Mouse (Mus musculus) embryo, embryonic 10.5 days (tissue): ENCODE measurements around the gene Jaml.
A peak's percentile ranks its signal among the peaks of the same experiment; 100 is the strongest.

ENCODE experiments used
- DNase-seq: peaks from one replicate; pipeline ENCODE4 v3.0.0-alpha.2; 2015; ENCODE audit warnings: low spot score

Jaml gene

DNA sequence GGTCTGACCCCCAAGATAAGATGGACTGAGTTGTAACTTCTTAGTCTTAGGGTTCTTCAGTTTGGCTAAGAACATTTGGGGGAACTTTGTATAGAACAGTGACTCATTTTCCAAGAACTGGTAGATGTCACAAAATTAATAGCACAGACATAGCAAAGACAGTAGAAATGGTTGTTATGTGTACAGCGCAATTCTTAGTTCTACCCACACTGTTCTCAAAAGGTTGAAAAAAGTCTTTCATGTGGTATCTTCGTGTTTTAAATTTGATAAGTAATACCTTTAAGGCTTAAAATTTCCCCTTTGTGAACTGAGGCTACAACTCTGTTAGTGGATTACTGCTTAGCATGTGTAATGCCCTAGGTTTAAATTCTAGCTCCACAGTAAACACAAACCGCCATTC lies 4.1 kb downstream of the Jaml start:
- DNase-seq = no peak

DNA sequence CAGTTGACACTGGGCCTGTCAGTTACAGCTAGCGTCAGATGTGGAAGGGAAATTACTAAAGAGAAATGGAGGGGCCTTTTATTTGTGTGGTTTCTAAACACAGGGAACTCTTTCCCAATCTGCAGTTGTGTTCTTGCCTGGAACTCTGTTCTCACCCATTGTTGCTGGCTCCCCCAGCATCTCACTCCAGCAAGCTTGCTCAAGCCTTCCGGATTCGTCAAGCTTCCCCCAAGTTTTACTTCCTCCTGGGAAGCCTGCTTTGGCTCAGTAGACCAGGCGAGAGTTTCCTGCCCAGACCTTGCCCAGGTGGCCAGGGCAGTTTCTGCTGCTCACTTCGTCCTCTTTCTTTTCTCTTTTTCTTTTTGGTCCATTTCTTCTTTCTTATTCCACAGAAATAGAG lies 5.6 kb downstream of the Jaml start:
- DNase-seq = no peak

DNA sequence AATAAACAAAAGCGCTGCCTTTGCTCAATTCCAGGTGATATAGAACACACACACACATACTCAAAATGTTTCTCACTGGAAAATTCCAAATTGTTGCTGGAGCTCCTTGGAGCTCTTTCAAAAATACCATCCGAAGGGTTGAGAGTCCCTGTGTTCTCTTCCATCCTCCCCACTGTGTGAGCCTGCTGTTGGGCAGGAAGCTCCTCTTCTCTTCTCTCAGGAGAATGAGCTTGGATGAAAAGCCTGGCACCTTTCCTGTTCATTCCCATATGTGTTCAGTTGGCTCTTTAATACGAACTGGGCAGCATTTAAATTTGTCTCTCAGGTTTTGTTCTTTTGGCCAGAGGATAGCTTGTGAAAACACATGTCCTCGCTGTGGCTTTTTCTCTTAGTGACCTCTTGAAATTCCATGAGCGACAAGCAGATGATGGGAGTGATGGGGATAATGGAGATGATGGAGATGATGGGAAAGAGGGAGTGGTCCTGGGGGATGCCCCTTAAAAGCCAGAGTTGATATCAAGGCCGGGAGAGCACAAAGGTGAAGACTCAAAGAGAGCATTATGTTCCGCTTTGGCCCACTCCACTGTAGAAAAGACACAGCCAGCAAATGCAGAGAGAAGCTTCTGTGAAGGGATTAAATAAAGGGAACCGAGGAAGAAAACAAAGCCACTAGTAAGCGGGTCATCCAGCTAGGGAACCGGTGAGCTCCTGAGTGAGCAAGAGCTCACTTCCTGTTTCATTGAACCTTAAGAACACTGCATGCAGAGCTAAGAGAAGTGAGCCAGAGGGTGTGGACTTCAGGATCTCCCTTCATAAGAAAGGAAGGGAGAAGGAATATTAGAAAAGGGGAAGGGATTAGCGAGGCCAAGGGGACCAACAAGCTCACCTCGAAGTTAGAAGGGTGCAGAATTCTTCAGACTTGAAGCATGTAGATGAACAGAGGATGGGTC lies 7.0 kb downstream of the Jaml start:
- DNase-seq = no peak

DNA sequence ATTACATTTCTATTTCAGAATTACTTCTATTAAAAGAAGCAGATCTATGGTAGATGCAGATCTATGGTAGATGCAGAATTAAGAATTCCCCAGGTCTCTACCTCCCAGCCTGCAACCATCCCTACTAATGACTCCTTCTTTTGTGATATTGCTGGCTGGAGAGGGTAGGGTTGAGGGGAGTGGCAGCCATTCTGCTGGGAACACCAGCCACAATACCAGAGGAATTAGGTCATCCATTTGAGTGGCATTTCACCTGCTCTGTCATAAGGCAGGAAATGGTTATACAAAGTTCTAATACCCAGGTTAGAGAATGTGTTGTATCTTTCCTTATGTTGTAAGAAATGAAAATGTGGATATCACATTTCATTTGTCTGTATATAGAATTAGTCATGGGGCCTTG lies 9.1 kb downstream of the Jaml start:
- no peak for DNase-seq

DNA sequence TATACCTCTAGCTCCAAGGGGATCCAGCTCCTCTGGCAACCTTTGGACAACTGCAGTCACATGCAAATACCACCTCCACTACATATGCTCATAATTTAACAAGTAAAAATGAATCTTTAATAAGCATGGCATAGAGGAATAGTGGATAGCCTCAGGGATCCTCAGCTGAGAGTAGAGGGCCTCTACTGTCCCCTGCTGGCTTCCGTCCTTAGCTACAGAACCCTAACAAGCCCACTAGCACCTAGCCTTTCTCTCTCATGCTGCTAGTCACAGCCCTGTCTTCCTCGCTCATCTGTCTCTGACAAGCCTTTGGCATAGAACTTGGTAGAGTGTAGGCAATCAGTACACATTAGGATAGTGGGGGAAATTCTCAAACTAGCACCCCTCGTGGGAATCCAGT lies 11.8 kb downstream of the Jaml start:
- no peak for DNase-seq

DNA sequence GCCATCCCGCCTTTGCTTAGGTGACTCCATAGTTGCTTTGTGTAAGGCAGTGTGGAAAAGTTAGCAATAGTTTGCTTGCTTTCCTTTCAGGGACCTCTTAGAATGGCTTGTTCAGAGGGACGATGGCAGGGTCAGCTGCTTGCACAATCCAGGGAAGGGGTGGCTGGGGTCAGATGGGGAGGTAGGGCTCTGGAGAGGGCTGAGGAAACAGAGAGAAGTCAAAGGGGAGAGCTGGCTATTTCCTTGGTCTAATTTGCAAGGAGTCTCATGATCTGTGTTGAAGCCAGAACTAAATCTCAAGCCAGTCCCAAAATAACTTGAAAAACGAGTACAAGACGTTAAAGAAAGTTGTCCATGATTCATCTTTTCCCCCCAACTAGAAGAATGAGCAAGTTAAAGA lies 13.7 kb downstream of the Jaml start:
- no peak for DNase-seq

DNA sequence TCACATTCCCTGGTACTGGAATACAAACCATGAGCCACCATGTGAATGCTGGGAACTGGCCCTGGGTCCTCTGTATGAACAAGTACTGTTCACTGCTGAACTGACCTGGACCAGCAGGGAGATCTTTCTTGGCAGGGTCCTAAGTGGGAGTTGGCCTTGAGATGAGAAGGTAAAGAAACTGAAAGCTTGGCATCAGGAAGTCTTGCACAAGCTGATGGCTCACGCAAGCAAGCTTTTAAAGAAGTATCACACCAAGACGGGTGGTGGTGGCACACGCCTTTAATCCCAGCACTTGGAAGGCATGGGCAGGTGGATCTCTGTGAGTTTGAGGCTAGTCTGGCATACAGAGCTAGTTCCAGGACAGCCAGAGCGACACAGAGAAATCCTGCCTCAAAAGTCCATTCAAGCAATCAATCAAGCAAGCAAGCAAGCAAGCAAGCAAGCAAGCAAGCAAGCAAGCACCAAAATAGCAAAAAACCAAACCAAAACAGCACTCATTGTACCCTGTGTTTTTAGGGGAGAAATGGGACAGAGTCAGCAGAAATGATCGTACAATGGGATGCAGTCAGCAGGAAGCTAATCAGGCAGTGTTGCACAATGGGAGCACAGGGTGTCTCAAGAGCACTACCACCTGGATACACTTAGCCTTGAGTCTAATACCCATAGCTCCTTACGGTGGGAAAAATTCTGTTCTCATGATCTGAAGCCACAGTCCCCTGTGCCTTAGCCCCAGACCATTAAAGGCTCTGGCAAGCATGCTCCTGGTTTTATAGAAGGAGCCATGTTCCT lies 16.4 kb downstream of the Jaml start:
- DNase-seq = no peak

DNA sequence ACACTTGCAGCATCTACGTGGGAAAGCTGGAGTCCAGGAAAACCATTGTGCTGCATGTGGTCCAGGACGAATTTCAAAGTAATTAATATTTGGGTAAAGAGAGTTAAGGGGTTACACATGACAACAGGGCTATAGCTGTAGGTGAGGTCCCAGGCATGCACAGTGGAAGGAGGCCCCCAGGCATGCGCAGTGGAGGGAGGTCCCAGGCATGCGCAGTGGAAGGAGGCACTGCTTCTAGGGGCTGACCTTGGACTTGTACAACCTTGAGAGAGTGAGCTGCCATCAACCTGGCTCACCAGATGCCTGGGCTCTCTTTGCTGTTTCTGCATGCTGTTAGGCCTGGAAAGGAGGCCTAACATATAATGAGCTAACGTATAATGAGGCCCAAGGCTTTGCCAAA lies 18.9 kb downstream of the Jaml start:
- DNase-seq = no peak

DNA sequence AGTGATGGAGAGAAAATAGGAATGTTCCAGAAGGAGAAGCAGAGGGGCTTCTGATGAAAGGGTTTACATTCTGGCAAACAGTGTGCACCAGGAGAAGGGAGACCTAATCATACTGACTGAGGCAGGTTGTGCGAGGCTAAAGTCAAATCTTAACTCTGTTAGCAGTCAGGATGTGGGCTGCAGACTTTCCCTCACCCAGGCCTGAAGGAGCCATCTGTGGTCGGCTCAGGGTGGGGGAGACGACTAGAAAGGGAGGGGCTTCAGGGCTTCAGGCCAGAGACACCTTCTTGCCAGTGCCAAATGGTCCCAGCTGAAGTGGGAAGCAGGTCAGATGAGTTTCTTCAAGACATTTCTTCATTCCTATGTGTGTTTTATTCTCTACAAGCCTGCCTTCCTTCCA lies 19.4 kb downstream of the Jaml start:
- no peak for DNase-seq

DNA sequence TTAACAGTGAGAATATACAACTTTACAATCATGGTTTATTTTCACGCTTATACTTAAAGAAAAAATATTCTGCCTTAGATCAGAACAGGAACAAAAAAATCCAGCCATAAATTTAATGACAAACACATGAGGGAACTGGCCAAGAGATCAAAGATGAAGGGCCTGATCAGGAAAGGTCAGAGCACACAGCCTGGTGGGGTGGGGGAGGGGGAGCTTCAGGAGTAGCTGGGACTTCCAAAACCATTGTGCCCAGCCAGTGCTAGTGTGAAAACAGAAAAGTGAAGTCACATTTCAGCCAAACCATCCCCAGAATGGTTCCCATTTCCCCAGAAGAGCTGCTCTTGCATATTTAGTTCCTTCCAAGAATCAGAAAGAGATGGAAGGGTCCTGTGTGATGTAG lies 23.5 kb downstream of the Jaml start:
- peak; percentile 49 for DNase-seq

DNA sequence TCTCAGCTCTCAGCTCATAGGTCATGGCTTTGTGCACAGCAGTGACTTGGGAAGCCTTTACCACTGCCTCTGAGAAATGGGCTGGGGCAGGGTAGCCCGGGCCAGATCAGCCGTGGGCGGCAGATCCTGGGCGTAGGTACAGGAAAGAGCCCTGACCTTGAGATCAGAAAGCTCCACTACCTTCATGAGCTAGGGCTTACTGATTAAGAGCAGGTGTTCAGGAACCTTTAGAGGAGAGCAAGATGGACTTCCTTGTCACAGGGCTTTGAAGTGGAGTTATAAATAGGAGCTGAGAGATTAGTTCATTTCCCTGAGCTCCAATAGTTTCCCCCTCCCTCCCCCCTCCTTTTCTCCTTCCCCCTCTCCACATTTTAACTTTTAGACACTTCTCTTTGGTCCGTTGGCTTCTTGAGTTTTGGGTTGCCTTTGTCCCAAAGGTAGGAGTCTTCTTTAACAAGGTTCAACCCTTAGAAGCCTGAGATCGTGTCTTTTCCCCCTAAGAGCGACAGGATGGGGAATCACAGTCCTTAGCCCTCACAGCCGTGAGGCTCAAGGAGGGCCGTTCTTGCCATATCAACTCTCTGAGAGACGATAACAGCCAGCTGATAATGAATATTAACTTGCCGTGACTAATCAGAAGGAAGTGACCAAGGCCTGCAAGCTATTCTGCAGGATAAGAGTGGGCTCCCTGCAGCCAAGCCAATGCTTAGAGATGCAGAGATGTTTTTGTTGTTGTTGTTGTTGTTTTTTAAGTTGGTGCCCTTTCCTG lies 24.4 kb downstream of the Jaml start:
- DNase-seq = no peak

DNA sequence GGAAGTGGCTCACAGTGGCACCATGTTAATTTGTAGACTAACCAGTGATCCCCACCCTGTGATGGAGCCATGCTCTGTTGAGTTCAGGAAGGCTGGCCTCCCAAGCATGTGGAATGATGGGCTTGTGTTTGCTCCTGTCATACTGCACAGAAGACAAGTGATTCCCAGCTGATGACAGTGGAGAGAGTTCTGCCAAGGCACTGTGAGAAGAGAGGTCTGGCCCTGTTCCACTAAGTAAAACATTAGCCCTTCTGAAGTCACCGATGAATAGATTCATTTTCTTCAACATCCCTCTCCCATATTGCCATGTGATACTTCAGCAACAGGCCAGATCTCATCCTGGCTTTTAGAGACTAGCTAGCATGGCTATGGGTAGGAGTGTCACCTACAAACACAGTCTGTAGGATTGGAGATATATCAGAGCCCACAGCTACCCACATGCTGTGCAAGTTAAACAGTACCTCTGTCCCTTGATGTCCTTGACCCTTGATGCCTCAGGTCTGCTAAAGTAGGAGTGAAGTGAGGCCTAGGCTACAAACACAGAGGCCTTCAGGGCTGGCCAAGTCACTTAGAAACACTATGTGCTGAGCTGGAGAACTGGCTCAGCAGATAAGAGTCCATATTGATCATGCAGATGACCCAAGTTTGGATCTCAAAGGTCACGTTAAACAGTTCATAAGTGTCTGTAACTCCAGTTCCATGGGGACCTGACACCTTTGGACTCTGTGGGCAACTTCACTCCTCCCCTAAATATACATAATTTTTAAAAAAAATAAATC lies 26.8 kb downstream of the Jaml start:
- no peak for DNase-seq

DNA sequence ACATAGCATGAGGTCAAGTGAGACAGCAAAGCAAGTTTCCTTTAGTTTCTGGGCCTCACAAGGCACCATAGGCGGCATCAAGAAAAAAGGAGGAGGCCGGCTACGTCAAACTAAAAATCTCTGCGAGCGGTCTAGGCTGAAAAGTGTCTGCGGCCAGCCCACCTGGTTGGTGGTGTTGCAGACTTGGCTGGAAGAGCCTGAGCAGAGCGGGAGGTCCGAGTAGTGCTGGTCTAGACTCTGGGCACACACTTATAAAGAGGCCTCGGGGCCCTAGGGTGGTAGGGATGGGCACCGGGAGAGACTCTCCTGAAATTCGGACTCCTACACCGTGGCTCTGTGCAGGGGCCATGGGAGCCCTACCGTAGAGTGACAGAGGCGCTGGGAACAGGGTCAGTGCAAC lies 36.7 kb downstream of the Jaml start:
- DNase-seq = peak; percentile 88

DNA sequence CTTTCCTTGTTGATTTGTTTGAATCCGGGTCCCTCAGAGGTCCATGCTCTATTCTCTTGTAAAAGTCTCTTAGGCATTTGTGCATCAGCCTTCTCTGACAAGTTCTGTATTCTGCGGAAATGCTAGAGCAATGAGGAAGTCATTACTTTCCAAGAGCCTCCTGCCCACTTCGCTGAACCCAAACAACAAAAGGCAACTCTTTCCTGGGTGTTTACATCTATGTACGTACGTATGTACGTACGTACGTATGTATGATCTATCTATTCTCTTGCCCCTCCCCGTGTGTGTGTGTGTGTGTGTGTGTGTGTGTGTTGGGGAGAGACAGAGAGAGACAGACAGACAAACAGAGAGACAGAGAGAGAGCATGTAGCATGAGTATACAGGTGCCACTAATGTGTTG lies 37.8 kb downstream of the Jaml start:
- DNase-seq = no peak

DNA sequence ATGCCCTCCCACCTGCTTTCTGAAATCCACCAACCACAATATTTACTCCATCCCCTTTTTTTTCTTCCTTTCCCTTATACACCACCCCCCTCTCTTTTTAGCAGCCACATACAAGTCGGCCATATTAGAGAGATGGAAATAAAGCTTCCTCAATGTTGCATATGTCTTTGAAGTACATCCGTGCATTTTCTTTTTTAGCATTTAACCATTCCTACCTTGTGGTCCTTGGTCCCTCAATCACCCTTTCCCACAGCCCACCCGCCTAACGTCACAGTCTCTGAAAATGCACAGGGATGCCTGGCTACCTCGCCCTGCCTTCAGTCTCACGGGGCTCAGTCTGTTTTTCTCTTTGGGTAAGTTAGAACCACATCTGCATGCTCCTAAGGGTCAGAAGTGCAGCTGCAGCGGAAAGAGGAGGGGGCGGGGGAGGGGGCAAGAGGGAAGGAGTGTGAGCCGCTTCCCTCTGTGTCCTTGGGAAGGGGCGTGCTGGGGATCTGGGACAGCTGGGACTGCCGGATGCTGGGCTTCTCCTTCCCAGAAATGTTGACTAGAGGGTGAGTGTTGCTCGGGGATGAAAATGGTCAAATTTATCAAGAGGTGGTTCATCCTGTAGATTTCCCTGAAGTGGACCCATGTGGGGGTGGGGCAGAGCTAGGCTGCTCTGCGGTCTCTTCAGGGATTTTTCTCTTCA lies 38.9 kb downstream of the Jaml start, which contains the start of gene Scn2b:
Gene Scn2b, plus strand, starts transcription at position 42 of the 691 bp plus-strand sequence.
- peak; percentile 70 for DNase-seq

DNA sequence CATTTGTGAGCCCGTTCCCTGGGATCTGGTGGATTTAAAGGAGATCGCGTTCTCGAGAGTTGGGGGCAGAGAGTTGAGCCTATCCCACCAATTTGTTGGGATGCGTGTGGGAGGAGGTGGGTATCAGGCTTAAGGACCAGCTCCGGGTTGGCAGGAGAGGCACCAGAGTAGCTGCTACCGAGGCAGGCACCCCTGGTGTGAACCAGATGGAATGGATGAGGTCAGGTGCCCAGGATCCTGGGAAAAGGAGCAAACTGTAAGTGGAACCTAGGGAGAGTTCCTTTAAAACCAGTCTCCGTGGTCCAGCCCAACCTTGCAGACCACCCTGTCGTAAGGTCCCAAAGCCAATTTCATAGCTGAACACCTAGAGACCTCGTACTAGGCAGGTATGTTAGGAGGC lies 39.6 kb downstream of the Jaml start:
- DNase-seq = no peak

DNA sequence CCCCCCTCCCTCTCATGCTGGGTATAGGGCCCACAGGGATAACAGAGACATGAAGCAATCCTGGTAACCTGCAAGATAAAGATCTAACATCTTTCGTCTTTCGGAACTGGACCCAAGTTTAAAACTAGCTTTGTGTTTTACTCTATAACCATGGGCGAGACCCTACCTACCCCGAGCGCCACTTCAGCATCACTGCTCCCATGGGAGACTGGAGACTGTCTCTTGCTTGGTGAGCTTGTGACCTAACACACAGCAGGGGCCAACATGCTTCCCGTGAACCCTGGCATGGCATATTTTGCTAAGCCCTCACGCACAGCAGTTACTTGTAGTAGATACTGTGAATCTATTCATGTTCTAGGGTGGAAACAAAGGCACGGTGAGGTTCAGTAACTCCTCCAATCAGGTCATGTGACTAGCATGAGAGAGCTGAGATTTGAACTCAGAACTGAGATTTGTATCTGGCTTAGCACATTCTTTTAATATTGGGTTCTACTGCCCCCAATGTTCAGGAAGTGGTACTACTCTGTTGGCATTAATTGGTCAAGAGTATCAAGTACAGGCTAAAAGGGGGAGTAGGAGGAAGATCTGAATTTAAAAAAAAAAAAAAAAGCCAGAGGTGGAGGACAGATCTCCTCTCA lies 40.5 kb downstream of the Jaml start:
- no peak for DNase-seq

DNA sequence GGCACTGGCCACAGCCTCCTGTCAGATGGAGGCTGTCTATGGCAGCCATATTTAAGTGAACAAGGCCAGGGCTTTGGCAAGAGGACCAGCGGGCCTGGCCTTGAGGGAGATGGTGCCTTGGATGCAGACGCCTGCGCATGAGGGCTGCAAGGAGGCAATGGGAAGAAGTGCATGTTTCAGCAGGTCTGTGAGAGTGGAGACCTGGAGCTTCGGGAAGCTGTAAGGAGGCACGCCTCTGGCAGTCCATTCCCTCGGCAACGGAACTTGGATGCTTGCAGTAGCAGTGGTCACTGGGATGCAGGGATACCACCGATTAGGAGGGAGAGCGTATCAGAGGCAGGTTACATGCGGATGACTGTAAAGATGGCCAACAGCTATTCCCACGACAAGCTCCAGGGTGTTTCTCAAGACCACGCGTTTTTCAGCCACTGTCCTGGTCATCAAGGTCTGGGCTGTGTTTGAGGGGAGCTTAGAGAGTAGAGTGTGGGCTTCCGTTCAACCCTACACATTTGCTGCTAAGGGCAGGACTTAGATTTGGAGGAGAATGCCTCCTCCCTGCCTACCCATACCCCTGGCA lies 41.1 kb downstream of the Jaml start:
- no peak for DNase-seq

DNA sequence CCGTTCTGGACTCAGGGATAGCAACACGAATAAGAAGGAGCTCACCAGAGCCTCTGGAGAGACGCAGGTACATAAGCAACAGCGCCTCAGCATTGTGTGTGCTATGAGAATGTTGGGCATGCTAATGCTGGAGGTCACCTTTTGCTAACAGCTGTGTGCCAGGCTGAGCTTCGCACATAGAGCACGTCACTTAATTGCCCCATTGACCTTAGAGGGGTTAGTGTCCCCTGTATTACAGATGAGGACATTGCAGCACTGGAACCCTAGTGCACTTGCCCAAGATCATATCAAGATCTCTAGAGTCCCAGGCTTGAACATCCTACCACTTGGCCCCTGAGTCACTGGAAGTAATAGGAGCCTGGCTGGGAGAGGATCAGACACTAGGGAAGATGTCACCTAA lies 41.6 kb downstream of the Jaml start:
- no peak for DNase-seq

DNA sequence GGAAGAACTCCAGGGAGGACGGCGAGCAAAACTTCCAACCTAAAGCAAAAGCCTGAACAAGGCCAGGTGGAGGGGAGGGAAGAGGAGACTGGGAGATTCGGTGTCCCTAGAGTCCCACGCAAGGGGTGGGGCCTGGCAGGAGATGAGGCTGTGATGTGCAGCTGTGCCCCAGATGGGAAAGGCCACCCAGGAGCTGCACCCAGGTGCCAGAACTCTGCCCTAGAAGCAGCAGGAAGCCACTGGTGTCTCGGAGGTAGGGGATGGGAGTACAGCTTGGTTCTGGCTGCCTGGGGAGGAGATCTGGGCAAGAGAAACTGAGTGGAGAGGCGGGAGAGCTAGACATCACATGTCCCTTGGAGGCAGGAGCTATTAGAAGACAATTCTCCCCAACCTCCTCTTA lies 42.0 kb downstream of the Jaml start:
- no peak for DNase-seq
